Mouse (Mus musculus): Measurements from ENCODE around the gene Oaz1. TPM values are rescaled to one million over a fixed set of nuclear protein-coding genes. Genes with fewer than 3 reads are reported as not detected.
"Not testable (repeated sequence)": the region's sequence is repeated elsewhere in the genome, so short reads cannot be mapped to it uniquely, and the experiment has no call there.

Oaz1 gene
- polyA plus RNA-seq, 1 experiment = 915 TPM

DNA sequence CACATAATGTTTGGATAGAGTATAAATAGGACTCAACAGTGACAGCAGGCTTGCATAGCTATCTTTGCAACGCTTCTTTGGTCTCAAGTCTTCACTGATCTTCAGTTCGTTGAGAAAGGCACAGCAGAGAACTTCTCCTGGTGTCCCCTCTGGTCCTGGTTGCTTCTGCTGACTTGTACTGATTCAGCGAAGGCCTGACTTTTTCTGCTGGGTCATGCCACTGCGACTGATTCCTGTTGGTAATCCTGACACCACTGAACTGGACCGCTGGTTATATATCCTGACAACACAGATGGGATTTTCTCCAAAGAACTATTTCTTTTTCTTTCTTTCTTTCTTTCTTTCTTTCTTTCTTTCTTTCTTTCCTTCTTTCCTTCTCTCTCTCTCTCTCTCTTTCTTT lies 3.9 kb upstream of the Oaz1 start:
- no peak for DNase-seq (ENCODE audit: low read depth)

DNA sequence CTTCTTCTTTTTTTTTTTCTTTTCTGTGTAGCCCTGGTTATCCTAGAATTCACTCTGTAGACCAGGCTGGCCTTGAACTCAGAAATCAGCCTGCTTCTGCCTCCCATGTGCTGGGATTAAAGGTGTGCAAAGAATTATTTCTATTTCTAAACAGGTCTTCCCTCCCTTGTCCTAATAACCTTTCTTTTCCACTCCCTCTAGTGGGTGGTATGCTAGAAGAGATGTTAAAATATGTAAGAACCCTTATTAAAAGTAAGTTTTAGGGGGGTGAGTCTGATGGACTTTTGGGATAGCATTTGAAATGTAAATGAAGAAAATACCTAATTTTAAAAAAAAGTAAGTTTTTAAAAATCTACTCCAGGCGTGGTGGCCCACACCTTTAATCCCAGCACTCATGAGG lies 3.1 kb upstream of the Oaz1 start:
- no peak for DNase-seq (ENCODE audit: low read depth)

DNA sequence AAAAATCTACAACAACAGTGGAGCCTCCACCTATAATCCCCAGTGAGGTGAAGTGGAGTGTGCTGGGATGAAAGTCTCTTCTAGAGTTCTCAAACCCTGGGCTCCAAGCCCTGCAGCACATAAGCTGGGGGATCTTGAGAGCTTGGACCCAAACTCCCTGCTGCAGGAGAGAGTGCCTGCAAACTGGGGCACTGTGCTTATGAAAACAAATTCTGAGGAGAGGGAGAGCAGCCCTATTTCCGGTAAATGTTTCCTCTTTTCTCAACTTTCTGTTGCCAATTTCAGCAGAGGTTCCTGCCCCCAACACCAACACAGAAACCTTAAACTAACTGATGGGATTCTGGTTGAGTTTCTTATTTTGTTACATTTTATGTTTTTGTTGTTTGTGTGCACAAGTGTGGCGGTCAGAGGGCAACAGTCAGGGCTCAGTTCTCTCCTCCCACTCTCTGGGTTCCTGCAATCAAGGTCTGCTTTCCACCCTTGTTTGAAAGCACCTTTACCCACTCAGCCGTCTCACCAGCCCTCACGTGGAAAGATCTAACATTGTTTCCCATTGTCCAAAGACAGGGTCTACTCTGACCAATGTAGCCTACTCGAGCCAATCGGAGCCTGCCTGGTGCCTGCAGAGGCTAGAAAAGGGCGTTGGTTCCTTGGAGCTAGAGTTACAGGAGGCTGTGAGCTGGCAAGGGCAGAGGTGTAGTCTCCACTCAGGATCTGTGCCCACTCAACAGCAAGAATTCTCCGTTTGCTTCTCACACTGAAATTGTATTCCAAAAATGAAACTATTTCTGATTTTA lies 2.4 kb upstream of the Oaz1 start:
- no peak for DNase-seq (ENCODE audit: low read depth)

DNA sequence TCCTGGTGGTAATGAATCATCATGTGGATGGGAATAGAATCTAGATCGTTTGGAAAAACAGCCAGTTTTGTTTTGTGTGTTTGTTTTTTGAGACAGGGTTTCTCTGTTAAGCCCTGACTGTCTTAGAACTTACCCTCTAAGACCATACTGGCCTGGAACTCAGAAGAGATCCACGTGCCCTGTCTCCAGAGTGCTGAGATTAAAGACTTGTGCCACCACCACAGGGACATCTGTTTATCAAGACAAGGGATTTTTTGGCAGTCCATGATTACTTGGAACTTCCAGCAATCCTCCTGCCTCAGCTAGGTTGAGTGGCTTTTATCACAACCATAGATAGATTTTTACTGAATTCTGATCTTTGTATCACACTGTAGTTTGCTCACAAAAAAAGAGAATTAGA lies 1.6 kb upstream of the Oaz1 start:
- DNase-seq (ENCODE audit: low read depth) = no peak

DNA sequence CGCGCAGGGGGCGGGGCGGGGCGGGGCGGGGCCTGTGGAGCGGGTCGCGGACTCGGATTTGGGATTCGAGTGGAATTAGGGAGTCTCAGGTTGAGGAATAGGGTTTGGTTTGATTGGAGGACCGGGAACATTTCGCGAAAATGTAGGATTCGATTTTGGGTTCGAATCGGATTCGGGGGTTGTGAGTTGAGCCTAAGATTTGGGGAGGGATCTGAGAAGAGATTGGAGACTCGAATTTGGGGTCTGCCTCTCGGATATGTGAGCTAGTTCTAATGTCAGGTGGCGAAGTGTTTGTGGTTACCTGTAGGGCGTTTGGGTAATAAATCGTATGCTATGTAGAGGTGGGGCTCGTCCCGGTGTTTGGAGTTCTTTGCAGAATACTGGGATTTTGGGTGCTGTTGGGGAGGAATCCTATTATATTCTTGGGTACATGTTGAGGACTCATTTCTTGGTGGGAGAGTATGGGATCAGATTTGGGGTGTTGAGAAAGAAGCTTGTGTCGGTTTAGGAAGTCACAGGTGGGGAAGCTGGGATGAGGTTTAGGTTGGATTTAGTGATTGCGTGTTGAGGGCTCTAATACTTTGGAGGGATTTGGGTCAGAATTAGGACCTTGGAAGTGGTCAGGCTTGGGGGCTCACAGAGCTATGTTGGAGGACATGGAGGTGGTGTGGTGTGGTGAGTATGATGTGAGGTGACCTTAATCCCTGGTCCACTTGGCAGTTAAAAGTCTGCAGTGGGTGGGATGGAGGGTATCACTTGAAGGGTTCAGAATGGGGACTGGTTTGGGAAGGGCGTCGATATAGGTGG lies 810 bp downstream of the Oaz1 start:
- DNase-seq (ENCODE audit: low read depth) = no peak

DNA sequence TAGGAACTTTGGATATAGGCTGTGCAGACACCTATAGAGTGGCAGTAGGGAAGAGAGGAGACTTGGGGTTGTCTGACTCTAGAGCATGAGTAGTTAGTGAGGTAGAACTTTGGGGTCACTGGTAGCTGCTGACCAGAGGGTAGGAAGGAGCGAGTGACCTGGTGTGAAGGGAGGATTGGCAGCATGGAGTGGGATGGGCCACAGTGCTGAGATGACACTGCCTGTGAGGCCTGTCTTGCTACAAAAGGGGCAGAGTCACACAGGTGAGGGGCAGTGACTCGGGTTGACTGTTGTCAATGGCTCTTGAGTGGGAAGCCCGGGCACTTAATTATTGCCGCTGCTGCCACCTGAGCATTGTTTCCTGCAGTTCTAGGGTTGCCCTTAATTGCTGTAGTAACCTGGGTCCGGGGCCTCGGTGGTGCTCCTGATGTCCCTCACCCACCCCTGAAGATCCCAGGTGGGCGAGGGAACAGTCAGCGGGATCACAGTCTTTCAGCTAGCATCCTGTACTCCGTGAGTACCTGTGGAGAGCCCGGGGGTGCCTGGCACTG lies 1.5 kb downstream of the Oaz1 start:
- no peak for DNase-seq (ENCODE audit: low read depth)

DNA sequence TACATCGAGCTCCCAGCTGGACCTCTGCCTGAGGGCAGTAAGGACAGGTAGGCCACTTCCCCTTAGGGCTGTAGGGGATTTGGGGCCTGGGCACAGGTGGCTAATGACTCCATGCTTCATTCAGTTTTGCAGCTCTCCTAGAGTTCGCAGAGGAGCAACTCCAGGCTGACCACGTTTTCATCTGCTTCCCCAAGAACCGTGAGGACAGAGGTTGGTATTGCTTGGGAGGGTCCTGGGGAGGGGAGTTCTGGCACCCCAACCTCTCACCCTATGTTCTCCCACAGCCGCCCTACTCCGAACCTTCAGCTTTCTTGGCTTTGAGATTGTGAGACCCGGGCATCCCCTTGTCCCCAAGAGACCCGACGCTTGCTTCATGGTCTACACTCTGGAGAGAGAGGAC lies 2.1 kb downstream of the Oaz1 start:
- not testable (repeated sequence) for DNase-seq (ENCODE audit: low read depth)

DNA sequence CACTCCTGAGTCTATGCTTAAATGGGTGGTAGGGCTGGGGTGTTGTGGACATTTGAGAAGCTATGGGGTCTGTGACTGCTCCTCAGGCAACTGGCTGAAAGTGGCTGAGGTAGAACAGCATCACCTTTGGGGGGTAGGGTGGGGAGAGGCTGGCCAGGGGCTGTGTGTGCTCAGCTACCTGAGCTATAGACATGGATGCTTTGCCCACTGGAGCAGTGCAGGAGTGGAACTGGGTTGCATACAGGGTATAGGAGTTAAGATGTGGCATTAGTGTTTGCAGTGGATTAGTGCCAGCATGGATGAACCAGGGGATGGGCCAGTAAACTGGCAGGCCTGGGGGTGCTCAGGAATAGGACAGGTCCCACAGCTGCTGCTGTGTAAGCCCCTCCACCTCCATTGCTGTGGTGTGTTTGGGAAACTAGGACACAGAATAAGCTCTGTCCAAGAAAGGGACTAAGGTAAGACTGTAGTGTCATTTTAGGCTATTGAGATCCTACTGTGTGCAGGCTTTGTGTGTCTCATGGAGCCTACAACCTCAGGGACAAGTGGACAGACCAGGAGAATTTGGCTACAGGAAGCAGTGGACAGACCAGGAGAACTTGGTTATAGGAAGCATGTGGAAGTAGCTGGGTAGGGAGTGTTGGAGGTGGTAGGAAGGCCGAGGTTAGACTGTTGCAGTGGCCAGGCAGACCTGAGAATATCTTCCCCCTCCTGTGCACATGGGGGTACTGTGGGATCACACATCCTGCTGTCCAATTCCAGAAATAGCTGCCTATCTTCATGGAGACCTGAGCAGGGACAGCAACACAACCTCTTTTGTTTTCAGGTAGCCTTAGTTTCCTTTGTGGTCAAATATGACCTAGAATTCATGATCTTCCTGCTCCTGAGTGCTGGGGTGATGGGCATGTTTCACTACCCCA lies 3.2 kb downstream of the Oaz1 start:
- no peak for DNase-seq (ENCODE audit: low read depth)

DNA sequence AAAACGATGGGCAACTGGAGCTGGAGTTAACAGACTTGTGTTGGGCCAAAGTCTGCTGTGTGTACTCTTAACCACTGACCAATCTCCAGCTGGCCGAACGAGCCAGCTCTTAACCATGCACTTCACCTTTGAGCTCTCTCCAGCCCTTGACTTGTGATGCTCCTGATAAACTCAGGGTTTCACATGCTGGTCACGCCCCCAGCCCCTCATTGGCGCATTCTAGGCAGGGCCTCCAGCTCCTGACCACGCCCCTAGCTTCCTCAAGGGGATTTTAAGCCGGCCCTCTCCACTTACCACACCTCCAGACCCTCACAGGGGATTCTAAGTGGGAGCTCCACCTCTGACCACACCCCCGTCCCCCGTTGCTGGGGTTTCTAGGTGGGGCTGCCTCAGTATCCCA lies 4.7 kb downstream of the Oaz1 start:
- DNase-seq (ENCODE audit: low read depth) = no peak

DNA sequence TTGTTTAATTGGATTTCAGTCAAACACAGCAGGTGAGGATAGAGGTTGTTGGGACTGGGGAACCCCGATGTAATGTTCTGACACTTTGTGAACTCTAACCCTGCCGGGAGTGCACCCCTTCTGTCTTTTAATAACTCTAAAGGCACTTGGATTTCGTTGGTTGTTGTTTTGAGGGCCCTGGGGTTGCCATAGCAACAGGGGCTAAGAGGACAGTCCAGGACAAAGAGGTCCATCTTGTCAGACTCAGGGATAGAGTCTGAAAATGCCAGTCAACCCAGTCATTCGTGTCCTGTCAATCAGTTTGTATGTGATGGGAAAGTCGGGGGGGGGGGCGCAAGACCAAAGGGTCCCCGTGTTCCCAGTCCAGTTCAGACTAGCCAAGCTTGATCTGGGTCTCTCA lies 6.4 kb downstream of the Oaz1 start:
- no peak for DNase-seq (ENCODE audit: low read depth)

DNA sequence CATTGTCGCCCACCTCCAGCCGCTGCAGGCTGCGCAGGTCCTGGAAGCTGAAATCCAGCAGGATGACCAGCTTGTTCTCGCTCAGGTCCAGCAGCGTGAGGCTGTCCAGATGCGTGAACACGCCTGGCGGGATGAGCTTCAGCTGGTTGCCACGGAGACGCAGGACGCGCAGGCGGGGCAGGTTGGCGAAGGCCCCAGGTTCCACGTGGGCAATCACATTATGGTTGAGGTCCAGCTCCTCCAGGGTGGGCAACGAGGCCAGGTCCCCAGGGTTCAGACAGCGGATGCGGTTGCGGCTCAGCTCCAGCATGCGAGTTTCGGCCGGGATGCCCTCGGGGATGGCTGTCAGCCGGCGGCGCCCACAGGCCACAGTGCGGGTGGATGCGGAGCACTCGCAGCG lies 9.2 kb downstream of the Oaz1 start:
- no peak for DNase-seq (ENCODE audit: low read depth)

DNA sequence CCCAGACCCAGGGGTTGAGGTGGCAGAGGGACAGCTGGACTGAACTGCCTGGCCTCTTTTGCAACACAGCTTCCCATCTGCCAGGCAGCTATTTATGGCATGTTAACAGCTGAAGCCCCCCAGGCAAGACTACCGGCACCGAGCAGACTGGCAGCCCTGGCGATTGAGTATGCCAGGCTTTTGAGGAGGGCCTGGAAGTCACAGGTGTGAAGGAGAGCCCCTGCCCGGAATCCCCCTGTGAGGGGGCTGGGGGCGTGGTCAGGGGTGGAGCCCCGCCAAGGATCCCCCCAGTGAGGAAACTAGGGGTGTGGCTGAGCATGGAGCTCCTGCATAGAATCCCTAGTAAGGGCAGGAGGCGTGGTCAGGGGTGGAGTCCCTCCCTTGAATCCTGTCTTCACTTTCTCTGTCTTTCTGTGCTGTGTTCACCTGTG lies 10.5 kb downstream of the Oaz1 start:
- DNase-seq (ENCODE audit: low read depth) = no peak

DNA sequence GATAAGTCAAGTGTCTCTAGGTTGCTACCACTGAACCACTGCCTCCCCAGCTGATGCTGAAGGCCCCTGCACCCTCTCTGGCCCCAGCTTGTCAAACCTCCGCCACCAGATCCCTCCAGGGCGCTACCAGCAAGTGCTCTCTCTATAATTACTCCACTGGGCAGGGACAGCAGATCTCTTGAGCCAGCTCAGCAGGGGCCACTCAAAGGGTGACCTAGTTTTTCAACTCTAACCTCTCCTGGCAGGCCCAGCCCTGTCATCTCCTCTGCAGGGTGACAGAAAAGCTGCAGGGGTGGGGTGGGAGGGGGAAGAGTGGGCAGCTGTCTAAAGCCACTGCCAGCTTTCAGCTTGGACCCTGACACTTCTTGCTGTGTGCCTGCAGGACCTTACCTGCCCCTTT lies 11.4 kb downstream of the Oaz1 start:
- no peak for DNase-seq (ENCODE audit: low read depth)

DNA sequence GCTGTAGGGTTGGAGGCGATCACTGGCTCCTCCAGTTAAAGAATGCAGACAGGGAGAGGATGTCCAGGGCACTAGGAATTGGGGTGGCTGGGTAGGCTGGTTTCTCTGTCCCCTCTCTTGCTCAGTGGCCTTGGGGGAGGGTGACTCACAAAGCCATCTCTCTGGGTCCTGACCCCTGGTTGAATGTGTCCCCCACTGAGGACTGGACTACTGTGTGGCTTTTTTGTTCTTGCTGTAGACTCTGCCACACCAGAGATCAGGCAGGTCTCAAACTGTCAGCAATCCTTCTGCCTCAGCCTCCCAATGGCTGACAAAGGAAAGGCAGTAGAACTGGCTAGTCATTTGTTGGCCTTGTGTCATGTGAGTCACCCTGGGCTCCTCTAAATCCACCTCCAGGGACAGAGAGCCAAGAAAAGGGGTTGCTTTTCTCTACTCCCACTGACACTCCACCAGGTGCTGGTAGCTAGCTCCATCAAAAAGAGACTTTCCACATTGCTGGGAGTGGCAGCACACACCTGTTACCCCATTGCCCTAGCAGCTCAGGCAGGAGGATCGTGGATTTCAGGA lies 12.0 kb downstream of the Oaz1 start:
- no peak for DNase-seq (ENCODE audit: low read depth)

DNA sequence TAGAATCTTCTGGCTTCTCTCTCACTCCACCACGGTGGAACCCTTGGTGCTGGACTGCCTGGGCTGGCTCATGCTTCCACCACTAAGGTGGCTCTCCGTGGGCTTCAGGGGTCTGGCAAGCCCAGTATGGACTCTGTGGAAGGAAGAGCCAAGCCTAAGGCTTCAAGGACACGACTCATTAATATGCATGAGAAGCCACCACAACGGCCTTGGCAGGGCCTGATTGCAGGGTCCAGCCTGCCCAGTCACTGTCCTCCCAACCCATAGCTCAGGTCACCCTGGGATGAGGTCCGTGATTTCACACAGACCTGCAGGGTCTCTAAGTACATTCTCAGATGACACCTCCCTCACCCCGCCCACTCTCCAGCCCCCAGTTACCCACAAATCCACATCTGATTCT lies 13.4 kb downstream of the Oaz1 start:
- no peak for DNase-seq (ENCODE audit: low read depth)

DNA sequence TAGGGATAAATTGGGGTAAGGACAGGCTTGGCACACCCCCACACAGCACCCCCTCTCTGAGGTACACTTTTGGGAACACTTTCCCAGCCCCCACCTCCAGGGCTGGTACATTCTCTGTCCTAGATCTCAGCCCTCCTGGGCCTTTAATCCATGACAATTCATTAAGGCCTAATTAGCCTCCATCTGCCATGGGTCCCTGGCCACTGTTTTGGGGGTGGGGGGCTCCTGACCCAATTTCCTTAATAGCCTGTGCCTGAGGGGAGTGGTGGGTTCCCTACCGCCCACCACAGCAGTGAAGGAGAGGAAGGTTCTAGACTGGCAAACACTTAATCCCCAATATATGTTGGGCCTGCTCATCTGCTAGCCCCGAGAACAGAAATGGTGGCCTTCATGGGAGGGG lies 15.2 kb downstream of the Oaz1 start:
- DNase-seq (ENCODE audit: low read depth) = no peak

DNA sequence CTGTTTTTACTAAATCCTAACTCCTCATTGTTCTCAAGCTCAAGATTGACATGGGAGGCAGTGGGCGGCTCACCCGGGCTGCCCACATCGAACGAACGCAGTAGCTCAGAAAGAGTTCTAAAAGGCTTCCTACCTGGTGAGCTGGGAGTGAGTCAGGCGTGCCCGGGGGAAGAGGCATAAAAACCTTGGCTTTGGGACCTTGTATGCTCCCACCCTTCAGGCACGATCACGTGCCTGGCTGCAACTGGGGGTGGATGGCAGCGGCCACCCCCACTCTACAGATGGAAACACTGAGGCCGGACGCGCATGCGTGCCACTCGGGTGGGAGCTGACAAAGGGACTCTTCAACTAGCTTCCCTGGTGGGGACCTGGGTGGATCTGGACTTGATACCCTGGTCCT lies 15.9 kb downstream of the Oaz1 start:
- no peak for DNase-seq (ENCODE audit: low read depth)

DNA sequence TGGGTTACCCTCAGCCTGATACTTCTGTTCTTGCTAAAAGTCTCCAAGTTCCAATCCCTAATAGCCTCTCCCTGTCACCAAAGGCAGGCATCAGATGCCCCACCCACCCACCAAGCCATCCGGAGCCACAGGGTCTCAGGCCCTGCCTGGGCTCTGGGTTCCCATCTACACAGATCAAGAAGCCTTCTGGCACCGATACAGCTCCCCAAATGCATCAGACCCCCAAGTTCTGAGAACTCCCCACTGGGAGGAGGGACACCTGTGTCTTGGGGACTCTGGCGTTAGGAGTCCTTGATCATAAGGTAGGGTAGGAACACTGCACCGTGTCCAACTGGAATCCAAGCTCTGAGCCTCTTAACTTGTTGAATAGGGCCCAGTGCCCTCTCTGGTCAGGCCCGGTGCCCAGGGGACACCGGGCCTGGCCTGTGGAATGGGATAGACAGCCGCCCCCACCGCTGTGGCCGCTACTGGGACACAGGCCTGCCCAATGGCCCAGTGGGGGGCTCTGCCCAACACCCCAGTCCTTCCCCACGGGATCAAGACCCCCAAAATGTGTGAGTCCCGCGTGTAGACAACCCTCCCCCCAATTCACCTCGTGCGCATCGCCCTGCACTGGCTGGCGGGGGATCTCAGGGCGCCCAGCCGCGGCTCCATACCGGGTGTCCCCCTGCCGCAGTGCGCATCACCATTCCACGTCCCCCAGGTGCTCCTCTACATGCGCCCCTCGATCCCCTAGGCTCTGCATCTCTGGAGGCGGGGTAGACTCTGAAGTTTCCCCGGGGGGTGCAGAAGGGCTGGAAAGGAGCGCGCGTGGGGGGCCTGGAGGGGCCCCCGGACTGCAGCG lies 16.9 kb downstream of the Oaz1 start:
- DNase-seq (ENCODE audit: low read depth) = no peak

DNA sequence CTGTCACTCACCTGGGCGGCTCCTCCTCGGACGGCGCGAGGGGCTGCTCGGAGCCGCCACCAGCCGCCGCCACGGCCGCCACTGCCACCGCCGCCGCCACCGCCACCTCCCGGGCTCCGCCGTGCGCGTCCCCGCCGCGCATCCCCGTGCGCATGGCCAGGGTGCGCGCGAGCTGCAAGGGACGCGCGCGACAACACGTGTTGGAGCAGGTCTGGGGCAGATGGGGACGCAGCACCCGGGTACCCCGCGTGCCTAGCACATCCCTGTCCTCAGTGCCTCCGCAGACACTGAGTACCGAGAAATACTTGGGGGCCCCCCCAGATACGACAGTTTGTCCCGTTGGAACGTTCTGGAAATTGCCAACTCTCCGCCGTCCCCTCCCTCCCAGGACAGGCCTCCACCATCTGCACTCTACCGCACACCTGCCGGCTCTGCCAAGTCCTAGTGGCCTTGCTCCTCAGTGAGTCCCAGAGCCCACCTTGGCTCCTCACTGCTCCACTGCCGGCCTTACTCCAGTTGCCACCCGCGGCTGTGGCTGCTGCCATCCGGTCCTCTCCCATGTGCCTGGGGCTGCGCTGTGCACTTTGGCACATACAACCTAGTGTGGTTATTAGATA lies 17.6 kb downstream of the Oaz1 start, which contains the start of gene Lingo3:
Lingo3 (minus strand) TSS at position 109 of the 617 bp plus-strand sequence.
- no peak for DNase-seq (ENCODE audit: low read depth)

DNA sequence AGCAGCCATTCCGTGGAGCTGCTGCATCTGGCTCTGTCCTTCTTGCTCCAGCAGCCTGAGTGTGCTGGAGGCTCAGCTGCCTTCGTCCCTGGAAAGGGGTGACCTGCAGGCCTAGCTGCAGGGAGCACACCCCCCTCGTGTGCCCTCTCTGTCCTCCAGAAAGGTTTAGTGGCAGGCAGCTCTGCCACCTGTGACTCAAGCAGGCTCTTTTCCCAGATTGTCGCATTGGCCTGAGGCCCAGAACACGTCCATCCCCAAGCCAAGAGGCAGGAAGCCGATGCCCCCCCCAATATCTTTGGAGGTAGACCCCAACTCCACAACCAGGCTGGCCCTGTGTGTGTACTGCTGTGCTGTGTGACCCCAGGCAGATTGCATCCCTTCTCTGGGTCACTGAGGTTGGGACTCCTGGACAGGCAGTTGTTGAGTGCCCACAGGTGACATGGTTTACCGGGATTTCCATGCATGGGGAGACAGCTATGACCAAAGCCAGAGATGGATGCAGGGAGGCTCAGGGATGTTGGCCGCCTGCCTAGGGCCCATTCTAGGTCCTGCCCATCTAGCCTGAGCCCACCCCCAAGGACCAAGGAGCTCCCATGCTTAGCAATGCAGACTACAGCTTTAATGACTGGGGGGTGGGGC lies 18.7 kb downstream of the Oaz1 start:
- DNase-seq (ENCODE audit: low read depth) = no peak
